Mouse (Mus musculus) erythroblast, embryonic 14.5 days (primary cell): ENCODE measurements around the gene Epo. TPM values are rescaled to one million over a fixed set of nuclear protein-coding genes. Genes with fewer than 3 reads are reported as not detected.
A peak's percentile ranks its signal among the peaks of the same experiment; 100 is the strongest.

Experiments
- H3K27me3 ChIP-seq: 2 replicates; pipeline ENCODE4 v1.6.1; 2012; ENCODE audit warnings: inconsistent platforms; ENCODE audit not compliant: control insufficient read depth
- H3K36me3 ChIP-seq: 2 replicates; pipeline ENCODE4 v1.6.1; 2012; ENCODE audit warnings: mild to moderate bottlenecking, inconsistent platforms; ENCODE audit not compliant: control insufficient read depth
- H3K4me1 ChIP-seq: 2 replicates; pipeline ENCODE4 v1.6.1; 2012; ENCODE audit warnings: inconsistent platforms; ENCODE audit not compliant: control insufficient read depth
- H3K4me3 ChIP-seq: replicated peaks from 2 replicates; pipeline ENCODE3; 2012; ENCODE audit warnings: moderate library complexity, mild to moderate bottlenecking, inconsistent platforms
- H3K9me3 ChIP-seq: 2 replicates; pipeline ENCODE4 v1.6.1; 2012; ENCODE audit warnings: low read length, inconsistent platforms, mixed read lengths; ENCODE audit not compliant: control insufficient read depth
- GATA1 ChIP-seq: IDR thresholded peaks from 2 replicates; pipeline ENCODE4 v1.6.1; 2012; ENCODE audit warnings: low read length, inconsistent platforms, mixed read lengths
- TAL1 ChIP-seq: IDR thresholded peaks from 3 replicates; pipeline ENCODE4 v1.6.1; 2012; ENCODE audit warnings: low read length, inconsistent platforms, mixed read lengths
- polyA plus RNA-seq: library from polyadenylated mRNA; stranded (reverse); fragments of >175 nt; gene quantifications from 2 replicates; pipeline ENCODE4 v1.2.3, GENCODE M21; 2012

The Epo gene
- not detected in 2 replicates for polyA plus RNA-seq

GRCm38 (mm10) chr5:137533117-137533827, at the start of gene Epo, which contains the start of gene Gnb2:
Epo (minus strand) TSS chr5:137533242.
Gnb2 (minus strand) TSS chr5:137533510.
- Histone ChIP-seq H3K36me3 (peaks cover 26% of the 10 kb centered on the region), H3K4me3 (peak within 1 kb of the TSS; percentile 89), H3K4me1 (peaks cover 51% of the 10 kb centered on the region), H3K9me3 (no peaks in the 10 kb centered on the region), H3K27me3 (peaks cover 13% of the 10 kb centered on the region)
- TF ChIP-seq TAL1: no peak
- TF ChIP-seq GATA1: no peak

GRCm38 (mm10) chr5:137582702-137583101, 49.7 kb upstream of the Epo start:
- Histone ChIP-seq H3K9me3 (peaks cover 13% of the 10 kb centered on the region), H3K4me1 (peaks cover 26% of the 10 kb centered on the region), H3K4me3 (no peak overlapping the region), H3K36me3 (peaks cover 96% of the 10 kb centered on the region), H3K27me3 (peaks cover 2% of the 10 kb centered on the region; the same call in 1 of the 2 replicates)
- TF ChIP-seq GATA1 (no peak), TAL1 (no peak)

GRCm38 (mm10) chr5:137580246-137580645, 47.2 kb upstream of the Epo start:
- Histone ChIP-seq H3K36me3 (peaks cover 93% of the 10 kb centered on the region), H3K4me1 (peaks cover 26% of the 10 kb centered on the region), H3K9me3 (no peaks in the 10 kb centered on the region), H3K27me3 (peaks cover 2% of the 10 kb centered on the region; the same call in 1 of the 2 replicates), H3K4me3 (no peak overlapping the region)
- TF ChIP-seq TAL1 (no peak), GATA1 (no peak)

GRCm38 (mm10) chr5:137574470-137574901, 41.4 kb upstream of the Epo start:
- no peaks in the 10 kb centered on the region; the same call in 1 of the 2 replicates for H3K27me3 ChIP-seq
- H3K36me3 ChIP-seq: peaks cover 79% of the 10 kb centered on the region
- no peak for TF ChIP-seq TAL1
- no peak for TF ChIP-seq GATA1
- H3K4me1 ChIP-seq: peaks cover 63% of the 10 kb centered on the region
- peak overlapping the region; percentile 15 for H3K4me3 ChIP-seq
- no peaks in the 10 kb centered on the region for H3K9me3 ChIP-seq

- H3K27me3 ChIP-seq: no peaks in the 10 kb centered on the region; the same call in 1 of the 2 replicates
- H3K4me3 ChIP-seq: peak overlapping the region; percentile 91
- H3K4me1 ChIP-seq: peaks cover 74% of the 10 kb centered on the region
- no peaks in the 10 kb centered on the region; the same call in 1 of the 2 replicates for H3K9me3 ChIP-seq
- TF ChIP-seq GATA1 (peak; percentile 79), TAL1 (peak; percentile 44; the same call in 2 of the 3 replicates)
- peaks cover 46% of the 10 kb centered on the region for H3K36me3 ChIP-seq
Measured at GRCm38 (mm10) chr5:137570691-137571586, 37.9 kb upstream of the Epo start.

- no peaks in the 10 kb centered on the region; the same call in 1 of the 2 replicates for H3K9me3 ChIP-seq
- H3K36me3 ChIP-seq: peaks cover 38% of the 10 kb centered on the region
- peak overlapping the region; percentile 91 for H3K4me3 ChIP-seq
- TF ChIP-seq TAL1 (no peak), GATA1 (no peak)
- H3K27me3 ChIP-seq: no peaks in the 10 kb centered on the region; the same call in 1 of the 2 replicates
- peaks cover 74% of the 10 kb centered on the region for H3K4me1 ChIP-seq
Measured at GRCm38 (mm10) chr5:137570181-137570580, 37.1 kb upstream of the Epo start.

GRCm38 (mm10) chr5:137569665-137570064, 36.6 kb upstream of the Epo start, which contains the start of gene Tfr2:
Tfr2 (plus strand) TSS chr5:137569840.
- TF ChIP-seq GATA1 (no peak), TAL1 (no peak)
- Histone ChIP-seq H3K4me1 (peaks cover 70% of the 10 kb centered on the region), H3K4me3 (peak within 1 kb of the TSS; percentile 91)

GRCm38 (mm10) chr5:137569031-137569430, 36.0 kb upstream of the Epo start:
- H3K9me3 ChIP-seq: no peaks in the 10 kb centered on the region; the same call in 1 of the 2 replicates
- no peaks in the 10 kb centered on the region for H3K27me3 ChIP-seq
- H3K4me1 ChIP-seq: peaks cover 63% of the 10 kb centered on the region
- TF ChIP-seq TAL1: no peak
- H3K4me3 ChIP-seq: peak overlapping the region; percentile 91
- peaks cover 27% of the 10 kb centered on the region for H3K36me3 ChIP-seq

More at GRCm38 (mm10) chr5:137569665-137570064, 36.6 kb upstream of the Epo start, which contains the start of gene Tfr2:
- no peaks in the 10 kb centered on the region; the same call in 1 of the 2 replicates for H3K9me3 ChIP-seq
- H3K27me3 ChIP-seq: no peaks in the 10 kb centered on the region; the same call in 1 of the 2 replicates
- H3K36me3 ChIP-seq: peaks cover 33% of the 10 kb centered on the region
